Mouse (Mus musculus) thymus, postnatal 10 days (tissue): ENCODE results near the gene Ints1.

ENCODE experiments used
- DNase-seq, 2 experiments: peaks; one replicate each; pipeline ENCODE4 v3.0.0; 2021; ENCODE audit warnings: low spot score in 2 of 2

Gene Ints1

DNA sequence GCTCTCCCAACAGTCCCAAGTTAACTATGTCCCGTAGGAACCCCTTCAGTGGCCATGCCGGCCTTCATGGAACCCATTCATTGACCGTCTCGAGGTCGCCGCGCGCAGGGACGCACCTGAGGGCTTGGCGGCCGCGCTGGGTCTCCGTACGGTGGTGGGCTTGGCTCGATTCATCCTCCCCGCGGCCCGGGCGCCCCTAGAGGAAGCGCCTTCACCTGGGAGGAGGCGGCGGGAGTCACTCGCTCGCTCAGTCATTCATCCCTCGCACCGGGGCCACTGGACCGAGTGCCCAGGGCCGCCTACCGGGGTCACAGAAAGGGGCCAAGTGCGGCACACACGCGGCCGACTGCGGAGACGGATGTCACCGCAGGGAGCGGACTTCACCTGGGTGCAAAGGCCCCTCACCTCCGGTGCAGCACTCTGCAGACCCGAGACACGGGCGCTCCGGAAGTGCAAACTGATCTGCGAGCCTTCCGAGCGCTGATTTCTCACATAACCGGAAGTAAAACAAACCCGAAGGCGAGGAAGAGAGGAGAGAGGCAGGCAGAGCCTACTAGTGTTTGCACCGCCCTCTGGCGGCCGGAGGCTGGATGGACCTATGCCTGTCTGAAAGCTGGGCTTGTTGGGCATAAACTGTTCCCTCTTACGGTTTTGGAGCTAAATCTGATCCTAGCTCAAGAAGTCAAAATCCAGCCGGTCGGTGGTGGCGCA is at the start of gene Ints1:
Gene Ints1, minus strand, starts transcription at position 459 of the 711 bp plus-strand sequence.
- peak; percentile 94 to 98 for DNase-seq

DNA sequence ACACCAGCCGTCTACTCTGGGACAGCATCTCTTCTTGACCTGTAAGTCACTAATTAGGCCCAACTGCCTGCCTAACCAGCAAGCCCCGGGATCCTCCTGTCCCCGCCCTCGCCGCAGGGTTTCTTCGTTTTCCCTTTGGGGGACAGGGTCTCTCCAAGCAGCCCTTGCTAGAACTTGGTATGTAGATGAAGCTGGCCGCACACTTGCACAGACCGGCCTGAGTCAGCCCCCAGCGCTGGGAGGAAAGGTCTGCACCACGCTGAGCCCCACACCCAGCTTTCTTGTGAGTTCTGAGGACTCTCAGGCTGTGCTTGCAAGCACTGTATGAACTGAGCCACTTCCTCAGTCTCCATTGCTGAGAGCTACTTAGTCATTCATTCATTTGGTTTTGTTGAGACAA is 49.1 kb upstream of the Ints1 start:
- DNase-seq = no peak

DNA sequence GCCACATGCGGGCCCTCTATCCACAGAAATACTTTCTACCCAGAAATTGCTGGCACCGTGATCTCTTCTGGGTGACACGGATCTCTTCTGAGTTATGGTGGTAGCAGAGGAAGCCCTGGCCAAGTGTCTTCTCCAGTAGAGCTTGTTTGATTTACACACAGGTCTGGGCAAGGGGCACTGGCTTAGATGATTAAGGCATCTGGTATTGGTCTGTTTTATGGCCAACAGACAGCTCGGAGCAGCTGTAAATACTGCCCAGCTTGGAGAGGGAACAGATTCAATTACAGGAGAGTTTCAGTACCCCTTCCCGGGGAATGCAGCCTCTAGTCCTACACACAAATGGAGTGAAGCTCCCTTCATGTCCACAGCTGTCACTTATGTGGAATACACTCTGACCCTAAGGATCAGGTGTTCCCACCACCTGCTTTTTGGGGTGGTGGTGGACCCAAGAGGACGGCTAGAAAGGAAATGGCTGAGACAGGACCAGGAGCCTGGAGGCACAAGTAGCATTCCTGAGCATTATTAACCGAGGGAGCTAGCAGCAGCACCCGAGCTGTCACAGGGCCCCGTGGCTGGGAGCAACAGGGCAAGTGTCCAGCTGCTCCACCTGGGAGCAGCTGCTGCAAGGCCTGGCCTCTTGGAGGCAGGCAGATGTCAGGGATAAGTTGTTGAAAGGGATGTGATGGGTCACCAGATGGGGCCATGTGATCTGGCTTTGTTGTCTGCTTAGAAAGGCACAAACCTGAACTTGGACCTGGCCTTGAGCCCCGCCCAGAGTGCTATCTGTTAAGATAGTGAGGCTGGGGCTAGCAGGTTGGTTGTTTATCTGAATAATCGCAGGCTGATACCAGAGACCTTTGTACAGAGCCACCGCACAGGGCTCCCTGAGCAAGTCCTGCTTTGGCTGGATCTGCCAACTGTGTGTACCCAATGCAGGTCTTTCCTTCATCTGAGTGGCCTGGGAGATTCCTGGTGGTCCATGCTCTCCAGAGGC is 46.3 kb upstream of the Ints1 start:
- no peak for DNase-seq

DNA sequence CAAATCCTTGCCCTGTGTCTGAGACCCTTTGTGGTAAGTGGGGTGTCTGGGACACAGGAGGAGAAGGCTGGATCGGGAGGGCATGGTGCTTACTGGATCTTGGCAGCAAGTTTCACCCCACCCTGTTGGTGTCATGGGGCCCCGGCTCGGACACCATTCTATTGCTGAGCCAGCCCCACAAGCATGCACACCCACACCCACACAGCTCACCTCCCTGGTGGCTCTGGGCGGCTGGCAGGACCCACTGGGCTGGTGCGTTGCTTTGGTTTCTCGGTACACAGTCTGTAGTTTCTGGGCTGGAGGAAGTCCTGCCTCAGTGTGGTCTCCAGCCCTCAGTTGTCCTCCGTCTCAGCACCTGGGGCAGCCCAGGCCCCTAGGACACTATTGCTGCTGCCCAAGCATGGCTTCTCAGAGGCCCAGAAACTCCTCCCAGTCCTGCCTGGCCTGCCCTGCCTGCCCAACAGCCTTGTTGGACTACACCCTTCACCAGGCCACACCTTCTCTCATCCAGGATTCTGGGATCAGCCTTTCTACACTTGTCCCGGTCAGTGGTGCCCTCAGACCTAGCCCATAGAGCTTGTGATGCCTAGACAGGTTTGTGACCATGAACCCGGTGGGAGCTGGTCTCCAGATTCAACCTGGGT is 44.2 kb upstream of the Ints1 start, which contains the start of gene Tmem184a:
Gene Tmem184a, minus strand, starts transcription at position 380 of the 644 bp plus-strand sequence.
- DNase-seq = no peak

DNA sequence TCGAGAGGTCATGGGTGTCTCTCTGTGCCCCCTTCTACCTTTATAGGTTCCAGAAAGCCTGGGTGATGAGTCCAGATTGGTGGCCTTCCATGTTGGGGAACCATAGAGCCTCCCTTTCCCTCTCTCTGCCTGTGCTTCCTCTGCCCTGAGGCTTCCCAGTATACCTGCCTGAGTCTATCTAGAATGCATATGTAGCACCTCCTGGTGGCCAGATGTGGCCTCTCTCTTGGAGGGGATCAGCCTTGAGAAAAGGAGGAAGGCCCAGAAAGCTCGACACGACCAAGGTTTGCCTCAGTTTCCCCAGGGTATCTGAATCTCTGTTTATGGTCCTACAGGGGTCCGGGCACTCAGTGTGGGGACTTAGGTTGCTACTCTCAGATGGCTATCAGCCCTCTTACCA is 43.3 kb upstream of the Ints1 start:
- peak; percentile 35 to 61 for DNase-seq

DNA sequence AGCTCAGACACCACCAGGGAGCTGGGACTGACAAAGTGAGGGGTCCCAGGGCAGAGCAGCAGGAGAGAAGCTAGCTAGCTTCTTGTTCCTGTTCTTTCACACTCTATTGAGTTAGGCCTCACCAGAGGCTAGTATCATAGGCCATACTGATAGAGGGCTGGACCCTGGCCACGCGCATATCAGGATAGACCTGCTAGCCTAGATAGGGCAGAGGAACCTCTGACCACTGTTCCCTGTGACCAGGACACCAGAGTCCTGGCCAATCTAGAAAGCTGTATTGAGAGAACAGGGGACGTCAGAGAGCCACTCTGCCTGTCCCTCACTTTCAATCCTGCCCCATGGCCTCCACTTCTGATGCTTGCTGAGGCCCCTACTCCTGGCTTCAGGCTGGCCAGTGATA is 42.6 kb upstream of the Ints1 start:
- no peak for DNase-seq

DNA sequence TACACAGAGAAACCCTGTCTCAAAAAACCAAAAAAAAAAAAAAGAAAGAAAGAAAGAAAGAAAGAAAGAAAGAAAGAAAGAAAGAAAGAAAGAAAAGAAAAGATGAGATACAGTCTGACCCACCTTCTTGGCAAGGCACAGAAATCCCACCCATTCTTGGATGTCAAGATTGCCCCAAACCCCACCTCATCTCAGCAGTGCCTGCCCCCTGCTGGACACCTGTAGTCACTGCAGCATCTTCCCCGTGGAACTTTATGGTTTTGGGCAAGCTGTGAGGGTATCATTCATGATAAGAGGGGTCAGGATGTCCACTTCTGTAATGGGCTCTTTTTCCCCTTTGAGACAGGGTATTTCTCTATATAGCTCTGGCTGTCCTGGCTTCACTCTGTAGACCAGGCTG is 41.8 kb upstream of the Ints1 start:
- DNase-seq = peak in 1 of 2 experiments; percentile 33

DNA sequence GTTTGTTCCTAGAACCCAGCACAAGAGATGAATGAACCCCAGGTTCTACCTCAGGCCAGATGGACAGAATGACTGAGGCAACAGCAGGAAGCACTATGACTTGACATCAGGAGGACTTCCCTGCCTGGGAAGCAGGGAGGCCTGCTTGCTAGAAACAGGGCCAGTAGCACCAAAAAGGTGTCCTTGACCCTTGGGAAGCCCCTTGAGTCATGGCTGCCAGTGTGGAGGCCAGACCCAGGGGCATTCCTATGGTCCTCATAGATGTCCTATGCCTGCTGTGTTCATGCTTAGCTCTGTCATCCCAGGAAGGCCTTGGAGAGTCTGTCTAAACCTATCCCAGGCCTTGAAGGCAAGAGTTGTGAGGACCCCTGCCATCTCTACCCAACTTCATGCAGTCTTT is 41.0 kb upstream of the Ints1 start:
- DNase-seq = no peak

DNA sequence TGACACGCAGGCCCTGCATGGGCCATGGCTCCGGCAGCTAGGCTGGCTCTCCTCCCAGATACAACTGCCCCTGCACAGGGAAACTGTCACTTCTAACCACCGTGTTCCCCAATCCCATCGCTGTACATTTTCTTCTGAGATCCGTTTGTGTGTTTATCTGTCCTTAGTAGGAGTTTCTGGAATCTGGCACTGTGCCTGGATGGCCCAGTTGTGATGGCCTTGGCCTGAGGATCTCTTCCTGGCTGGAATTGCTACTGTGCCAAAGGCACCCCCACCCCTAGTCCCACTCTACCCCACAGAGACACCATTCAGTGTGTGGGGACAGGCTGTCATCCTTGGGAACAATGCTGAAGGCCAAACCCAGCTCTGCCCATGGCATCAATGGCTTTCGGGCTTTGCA is 40.5 kb upstream of the Ints1 start:
- DNase-seq = no peak

DNA sequence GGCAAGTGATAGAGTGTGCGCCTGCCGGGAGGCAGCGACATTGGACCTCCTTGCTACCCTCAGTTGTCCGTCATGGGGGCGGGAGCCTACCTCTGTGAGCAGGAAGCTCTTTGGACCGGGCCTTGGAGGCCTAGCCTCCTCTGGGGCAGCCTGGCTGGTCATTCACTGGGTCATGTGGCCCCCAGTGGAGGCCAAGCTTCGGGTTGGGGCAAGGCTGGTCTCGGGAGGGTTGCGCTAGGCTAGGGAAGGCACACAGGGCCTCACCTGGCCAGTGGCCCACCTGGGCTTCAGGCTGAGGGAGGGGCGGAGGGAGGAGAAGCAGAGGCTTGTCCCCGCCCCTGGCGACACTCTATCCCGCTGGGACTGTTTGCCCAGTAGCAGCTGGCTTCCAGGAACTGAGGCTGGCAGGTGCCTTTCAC is 38.5 kb upstream of the Ints1 start:
- no peak for DNase-seq

DNA sequence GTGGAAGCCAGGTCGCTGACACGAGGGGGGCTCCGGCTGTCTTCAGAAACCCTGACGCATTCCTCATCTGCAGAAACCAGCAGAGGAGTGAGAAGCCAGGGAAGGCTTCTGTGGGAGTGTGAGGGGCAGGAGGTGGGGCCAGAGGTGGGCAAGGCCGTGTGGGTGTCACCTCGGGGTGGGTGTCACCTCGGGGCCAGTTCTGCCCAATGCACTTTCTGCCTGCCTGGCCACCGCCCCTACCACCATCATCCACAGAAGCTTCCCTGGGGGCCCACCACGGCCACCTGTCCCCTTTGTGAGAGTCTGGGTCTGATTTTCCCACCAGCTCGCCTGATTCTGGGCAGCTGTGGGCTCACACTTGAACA is 37.6 kb upstream of the Ints1 start:
- no peak for DNase-seq

DNA sequence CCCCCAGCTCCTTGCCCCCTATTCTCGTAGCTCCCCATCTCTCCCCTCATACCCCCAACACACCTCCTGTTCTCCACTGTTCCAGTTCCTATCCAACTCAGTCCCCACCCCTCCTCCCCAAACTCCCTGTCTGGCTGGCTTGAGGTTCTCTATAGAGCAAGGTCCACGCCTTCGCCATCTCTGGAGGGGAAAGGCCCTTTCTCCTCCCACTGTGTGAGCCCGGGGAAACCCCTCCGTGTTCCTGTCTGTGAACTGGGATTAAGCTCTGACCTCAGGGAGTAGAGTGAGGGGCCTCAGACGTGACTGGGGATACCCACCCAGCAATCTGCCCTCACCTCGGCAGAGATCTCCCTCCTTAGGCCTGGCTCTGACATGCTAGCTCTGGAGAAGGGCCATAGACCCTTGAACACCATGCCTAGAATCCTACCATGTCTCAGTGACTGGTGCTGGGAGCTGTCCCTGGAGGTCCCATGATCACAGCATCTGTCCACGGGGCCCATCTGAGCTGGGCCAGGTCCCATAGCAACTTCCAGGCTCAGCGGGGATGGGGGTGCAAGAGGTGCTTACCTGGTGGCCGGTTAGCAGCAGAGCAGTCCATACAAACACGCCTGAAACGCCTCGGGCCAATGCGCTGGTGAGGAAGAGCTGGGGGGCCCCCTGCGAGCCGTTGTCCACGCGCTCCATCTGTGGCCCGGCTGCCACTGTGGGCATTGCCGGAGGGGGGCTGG is 37.1 kb upstream of the Ints1 start:
- no peak for DNase-seq

DNA sequence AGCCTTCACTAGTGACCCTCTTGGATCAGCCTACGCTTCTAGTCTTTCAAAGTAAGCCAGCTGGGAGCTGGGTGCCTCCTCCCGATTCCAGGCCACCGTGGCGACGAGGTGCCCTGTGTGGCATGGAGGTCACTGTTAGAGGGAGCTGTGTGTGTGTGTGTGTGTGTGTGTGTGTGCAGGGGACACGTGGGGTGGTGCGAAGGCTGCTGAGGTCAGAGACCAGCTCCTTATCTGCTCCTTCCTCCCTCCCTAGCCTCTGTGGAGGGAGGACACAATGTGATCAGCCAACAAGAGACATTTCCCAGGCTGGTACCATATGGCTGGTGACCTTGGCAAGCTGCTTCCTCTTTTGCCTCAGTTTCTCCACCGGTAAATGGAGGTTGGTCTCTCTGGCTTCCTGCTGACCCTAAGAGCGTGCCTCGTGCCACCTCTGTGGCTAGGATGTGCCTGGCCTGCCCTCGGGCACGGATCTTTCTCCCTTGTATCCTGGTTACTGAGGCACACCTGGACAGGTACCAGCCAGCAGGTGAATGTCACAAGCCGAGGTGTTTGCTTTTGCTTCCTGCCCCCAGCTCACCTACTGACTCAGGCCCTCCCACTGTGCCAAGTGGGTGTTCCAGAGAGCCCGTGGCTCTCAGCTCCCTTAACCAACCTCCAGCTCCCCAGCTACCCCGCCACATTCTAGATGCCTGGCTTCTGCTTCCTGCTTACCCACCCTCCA is 36.4 kb upstream of the Ints1 start:
- DNase-seq = no peak

DNA sequence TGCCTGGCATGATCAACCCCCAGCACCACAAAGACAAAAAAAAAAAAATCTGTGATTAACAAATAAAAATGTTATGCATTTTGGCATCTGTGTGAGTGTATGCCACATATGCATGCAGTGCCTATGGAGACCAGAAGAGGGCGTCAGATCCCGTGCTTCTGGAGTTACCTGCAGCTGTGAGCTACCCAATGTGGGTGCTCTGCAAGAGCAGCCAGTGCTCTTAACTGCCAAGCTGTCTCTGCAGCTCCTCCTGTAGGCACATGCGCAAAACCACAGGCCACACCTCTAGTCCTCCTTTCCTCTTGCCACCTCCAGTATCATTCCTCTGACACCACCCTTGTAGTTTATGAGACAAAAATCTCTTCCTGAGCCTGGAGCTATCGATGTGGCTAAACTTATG is 33.9 kb upstream of the Ints1 start:
- no peak for DNase-seq

DNA sequence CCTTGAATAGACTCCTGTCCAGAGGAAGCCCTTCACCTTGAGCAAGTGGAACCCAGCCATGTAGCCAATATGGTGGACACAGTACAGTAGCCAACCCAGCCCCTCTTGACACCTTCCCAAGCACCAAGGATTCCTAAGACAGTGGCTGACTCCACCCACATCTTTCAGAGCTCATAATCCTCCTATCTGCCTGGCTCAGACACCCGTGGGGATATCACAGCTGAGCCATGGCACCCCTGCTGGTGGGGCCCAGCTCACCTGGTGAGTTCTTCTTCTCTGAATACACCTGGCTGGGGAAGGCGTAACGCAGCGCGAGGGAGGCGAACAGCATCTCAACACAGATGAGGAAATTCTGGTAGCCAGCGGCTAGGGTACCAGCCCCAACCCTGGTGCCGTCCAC is 30.4 kb upstream of the Ints1 start:
- DNase-seq = no peak

DNA sequence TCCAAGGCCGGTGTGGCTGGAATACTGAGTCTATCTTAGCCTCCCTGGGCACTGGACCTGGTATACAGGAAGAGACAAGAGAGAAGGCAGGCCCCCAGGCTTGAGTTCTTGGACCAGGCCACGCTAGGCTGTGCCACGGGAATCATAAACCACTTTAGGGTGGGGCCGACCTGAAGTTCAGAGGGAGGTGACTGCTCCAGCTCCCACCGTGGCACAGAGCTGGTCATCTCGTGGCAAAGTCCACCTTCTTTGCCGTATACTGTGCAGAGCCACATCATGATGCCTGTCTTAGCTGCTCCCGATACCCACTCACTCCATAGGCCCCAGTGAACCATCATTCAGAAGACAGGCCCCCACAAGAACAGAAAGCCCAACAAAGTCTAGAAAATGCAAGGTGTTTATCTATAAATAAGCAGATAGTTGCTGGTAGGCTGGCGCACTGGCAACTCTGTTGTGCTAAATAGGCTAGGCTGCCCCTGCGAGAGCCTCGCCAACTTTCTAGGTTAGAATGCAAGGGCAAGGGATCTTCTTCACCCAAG is 29.2 kb upstream of the Ints1 start:
- DNase-seq = no peak

DNA sequence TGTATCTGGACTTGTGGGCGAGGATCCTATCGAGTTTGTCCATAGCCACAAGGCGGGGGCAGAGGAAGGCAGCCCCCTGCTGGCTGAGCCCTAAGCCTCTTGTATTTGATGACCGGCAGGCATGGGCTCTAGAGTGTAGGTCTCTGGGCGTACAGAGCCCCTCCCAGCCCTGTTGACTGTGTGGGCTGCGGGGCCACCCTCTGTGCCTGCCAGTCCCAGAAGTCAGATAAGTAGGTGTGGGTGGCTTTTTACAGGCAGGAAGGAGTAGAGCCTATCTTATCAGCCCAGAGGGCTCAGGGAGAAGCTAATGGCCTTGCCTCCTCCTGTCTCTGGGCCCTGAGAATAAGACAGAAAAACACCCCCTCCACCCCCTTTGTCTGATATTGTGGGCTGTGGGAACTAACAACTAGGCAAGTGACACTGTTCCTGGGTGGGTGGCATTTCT is 28.7 kb upstream of the Ints1 start:
- no peak for DNase-seq

DNA sequence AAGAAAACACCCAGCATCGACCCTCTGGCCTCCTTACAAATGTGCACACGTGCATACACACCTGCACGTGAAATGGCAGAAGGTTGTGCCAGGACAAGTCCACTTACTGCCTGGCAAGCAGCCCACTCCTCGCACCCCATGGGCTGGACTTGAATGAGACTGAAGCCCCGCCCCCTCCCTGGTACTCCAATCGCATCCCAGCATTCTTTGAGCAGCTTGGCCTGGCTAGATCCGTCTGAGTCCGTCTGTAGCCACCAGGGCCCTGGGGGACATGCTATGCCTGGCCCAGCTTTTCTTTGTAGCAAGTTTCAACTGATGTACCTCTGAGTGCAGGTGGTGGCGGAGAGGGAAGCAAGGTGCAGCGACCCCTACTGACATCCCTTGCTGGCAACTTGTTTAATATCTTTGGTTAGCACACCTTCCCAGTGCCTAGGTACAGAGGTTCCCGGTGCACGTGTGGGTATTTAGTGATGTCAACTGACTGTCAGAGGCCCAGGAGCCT is 28.2 kb upstream of the Ints1 start:
- DNase-seq = peak in 1 of 2 experiments; percentile 39

DNA sequence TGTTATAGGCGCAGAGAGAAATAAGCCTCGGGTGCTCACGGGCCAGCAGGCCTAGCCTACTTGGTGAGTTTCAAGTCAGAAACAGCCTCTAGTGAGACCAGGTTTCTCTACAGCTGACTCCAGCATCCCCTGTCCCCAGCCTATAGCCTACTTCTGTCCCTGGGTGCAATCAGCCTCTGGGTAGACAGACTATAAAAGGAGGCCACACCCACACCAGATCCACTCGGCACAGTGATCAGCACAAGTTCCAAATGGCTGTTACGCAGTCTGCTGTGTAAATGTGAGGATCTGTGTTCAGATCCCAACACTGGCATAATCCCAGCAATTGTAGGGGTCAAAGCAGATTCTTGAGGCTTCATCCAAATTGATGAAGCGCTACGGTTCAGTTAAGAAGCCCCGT is 27.7 kb upstream of the Ints1 start:
- no peak for DNase-seq

DNA sequence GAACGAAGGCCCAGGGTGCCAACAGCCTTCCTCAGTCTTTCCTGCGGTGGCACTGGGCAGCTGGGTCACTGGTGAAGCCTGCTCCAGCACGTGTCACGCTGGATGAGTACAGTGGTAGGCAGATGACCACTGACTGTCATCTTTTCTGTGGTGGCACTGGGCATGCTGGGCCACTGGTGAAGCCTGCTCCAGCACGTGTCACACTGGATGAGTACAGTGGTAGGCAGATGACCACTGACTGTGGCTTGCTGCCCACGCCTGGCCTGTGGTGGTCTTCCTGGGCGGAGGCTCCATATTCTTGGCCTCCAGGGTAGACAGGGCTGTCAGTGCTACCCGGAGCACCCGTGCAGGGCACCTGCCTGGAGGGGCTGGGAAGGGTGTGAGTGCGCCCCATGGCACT is 26.4 kb upstream of the Ints1 start:
- DNase-seq = no peak

DNA sequence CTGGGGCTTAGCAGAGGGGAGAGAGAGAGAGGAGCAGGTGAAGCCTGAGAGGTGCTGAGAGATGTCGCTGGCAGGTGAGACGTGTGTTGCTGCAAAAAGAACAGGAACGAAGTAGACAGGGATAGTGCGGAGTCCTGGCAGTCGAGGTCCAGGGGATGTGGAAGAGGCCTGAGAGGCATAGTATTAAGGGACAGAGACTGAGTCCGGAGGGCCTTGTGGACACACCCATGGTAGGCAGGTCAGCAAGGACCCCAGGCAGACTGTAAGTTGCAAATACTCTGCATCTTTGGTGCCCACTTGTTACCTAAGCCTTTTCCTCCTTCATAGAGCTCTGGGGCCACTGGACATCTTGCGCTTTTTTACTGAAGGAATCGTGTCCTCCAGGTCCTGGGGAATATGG is 25.8 kb upstream of the Ints1 start:
- no peak for DNase-seq
